Mouse (Mus musculus) liver, embryonic 16.5 days (tissue): ENCODE results near the gene Sgpp2. TPM values are rescaled to one million over a fixed set of nuclear protein-coding genes. Genes with fewer than 3 reads are reported as not detected.

Experiments used
- polyA plus RNA-seq: library from polyadenylated mRNA; unstranded; fragments of >200 nt; fragmentation: Nextera tagmentation; extraction: Ambion mirVana; gene quantifications from 2 replicates; pipeline ENCODE4 v1.2.1, GENCODE M21; 2015

The Sgpp2 gene
- polyA plus RNA-seq, 1 experiment from 2014 or later = 0.35 TPM

Other genes with a start within 250 kb of the Sgpp2 start
- gene Pax3, start 113.2 kb upstream of the Sgpp2 start, polyA plus RNA-seq = not detected in 2 replicates
- 79.1 and 87.2 TPM in 2 replicates for gene Farsb, start 178.6 kb downstream of the Sgpp2 start, polyA plus RNA-seq
- not detected in 2 replicates for gene Mogat1, start 200.6 kb downstream of the Sgpp2 start, polyA plus RNA-seq
- not detected in 2 replicates for gene BC035947, start 201.8 kb downstream of the Sgpp2 start, polyA plus RNA-seq